Mouse (Mus musculus): ENCODE measurements at regions not wholly inside any gene's neighbourhood (a gene's known extent, or its start where the extent isn't known, plus 50 kb on each side); places are given as distances from the start of the nearest gene placed in this dataset.

- no peak for DNase-seq (ENCODE audit: low spot score in 2 of 2)
Observed at GRCm38 (mm10) chr4:12457978-12458597, 286.3 kb upstream of the Fam92a start.

- DNase-seq (ENCODE audit: low spot score in 2 of 2) = no peak
Observed at GRCm38 (mm10) chr4:12452086-12452485, 280.3 kb upstream of the Fam92a start.

- DNase-seq (ENCODE audit: low spot score in 2 of 2) = no peak
Observed at GRCm38 (mm10) chr4:12425507-12425906, 253.7 kb upstream of the Fam92a start.

GRCm38 (mm10) chr4:12421628-12422319 is 250.0 kb upstream of the Fam92a start:
- DNase-seq (ENCODE audit: low spot score in 2 of 2) = no peak

- DNase-seq (ENCODE audit: low spot score in 2 of 2) = no peak
Observed at GRCm38 (mm10) chr4:12418086-12418485, 246.3 kb upstream of the Fam92a start.

GRCm38 (mm10) chr4:12395344-12395743 is 223.5 kb upstream of the Fam92a start:
- no peak for DNase-seq (ENCODE audit: low spot score in 2 of 2)

GRCm38 (mm10) chr4:12376797-12377570 is 205.2 kb upstream of the Fam92a start:
- no peak for DNase-seq (ENCODE audit: low spot score in 2 of 2)

GRCm38 (mm10) chr4:12369551-12369950 is 197.7 kb upstream of the Fam92a start:
- no peak for DNase-seq (ENCODE audit: low spot score in 2 of 2)

- DNase-seq (ENCODE audit: low spot score in 2 of 2) = no peak
Observed at GRCm38 (mm10) chr4:12356992-12357634, 185.3 kb upstream of the Fam92a start.

GRCm38 (mm10) chr4:12353337-12353856 is 181.6 kb upstream of the Fam92a start:
- no peak for DNase-seq (ENCODE audit: low spot score in 2 of 2)

GRCm38 (mm10) chr4:12339236-12339635 is 167.4 kb upstream of the Fam92a start:
- DNase-seq (ENCODE audit: low spot score in 2 of 2) = no peak

GRCm38 (mm10) chr4:12334832-12335587 is 163.2 kb upstream of the Fam92a start:
- DNase-seq (ENCODE audit: low spot score in 2 of 2) = no peak

- no peak for DNase-seq (ENCODE audit: low spot score in 2 of 2)
Observed at GRCm38 (mm10) chr4:12334429-12334828, 162.6 kb upstream of the Fam92a start.

- no peak for DNase-seq (ENCODE audit: low spot score in 2 of 2)
Observed at GRCm38 (mm10) chr4:12316024-12316423, 144.2 kb upstream of the Fam92a start.

- DNase-seq (ENCODE audit: low spot score in 2 of 2) = no peak
Observed at GRCm38 (mm10) chr4:12308332-12308731, 136.5 kb upstream of the Fam92a start.

- no peak for DNase-seq (ENCODE audit: low spot score in 2 of 2)
Observed at GRCm38 (mm10) chr4:12306618-12307565, 135.1 kb upstream of the Fam92a start.

- DNase-seq (ENCODE audit: low spot score in 2 of 2) = no peak
Observed at GRCm38 (mm10) chr4:12287079-12287686, 115.4 kb upstream of the Fam92a start.

GRCm38 (mm10) chr4:12286391-12286790 is 114.6 kb upstream of the Fam92a start:
- DNase-seq (ENCODE audit: low spot score in 2 of 2) = no peak

- DNase-seq (ENCODE audit: low spot score in 2 of 2) = no peak
Observed at GRCm38 (mm10) chr4:12285983-12286382, 114.2 kb upstream of the Fam92a start.

Data from adrenal gland, postnatal 4 days (tissue).